Mouse (Mus musculus): ENCODE measurements around the gene Ssx2ip.

DNA sequence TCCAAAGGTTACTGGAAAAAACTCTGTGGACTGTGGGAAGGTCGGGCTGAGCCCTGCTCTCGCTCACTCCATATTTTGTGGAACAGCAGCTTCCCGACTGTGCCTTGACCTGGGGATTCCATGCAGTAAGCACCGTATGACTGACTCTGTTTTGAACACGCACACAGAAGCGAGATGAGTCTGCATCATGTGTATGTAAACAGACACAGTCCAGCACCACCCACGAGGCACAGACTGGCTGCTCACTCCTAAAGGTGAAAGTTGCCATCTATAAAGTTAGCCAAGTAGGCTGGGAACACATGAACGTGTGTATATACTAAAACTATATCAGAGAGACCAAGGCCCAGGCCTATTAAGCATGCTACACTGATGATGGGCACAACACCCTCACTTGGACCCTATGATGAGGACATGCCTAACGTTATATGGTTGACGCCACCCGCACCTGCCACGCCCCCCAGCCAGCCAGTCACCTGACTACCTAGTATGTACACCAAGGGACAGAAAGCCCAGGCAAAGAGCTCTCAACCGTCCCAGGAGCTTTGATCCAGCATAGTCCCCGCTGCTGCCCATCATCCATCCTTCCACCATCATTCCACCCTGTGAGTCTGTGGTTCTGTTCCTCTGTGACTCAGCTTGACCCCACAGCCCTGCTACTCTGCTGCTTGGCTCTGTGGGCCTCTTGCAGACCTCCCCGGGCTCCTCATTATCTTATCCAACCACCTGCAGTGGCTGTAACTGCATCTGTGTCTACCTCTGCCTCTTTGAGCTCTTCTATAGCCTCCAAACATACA lies 27.9 kb upstream of the Ssx2ip start:
- TF ChIP-seq CTCF (IDR thresholded peaks at IDR 0.05; ENCODE audit: low read depth, low read length) (no peak), POLR2A (IDR thresholded peaks at IDR 0.05; ENCODE audit: extremely low read depth, insufficient read depth, low read length) (no peak)
